Mouse (Mus musculus): ENCODE data around the gene Mapk1ip1.

Mapk1ip1 gene

DNA sequence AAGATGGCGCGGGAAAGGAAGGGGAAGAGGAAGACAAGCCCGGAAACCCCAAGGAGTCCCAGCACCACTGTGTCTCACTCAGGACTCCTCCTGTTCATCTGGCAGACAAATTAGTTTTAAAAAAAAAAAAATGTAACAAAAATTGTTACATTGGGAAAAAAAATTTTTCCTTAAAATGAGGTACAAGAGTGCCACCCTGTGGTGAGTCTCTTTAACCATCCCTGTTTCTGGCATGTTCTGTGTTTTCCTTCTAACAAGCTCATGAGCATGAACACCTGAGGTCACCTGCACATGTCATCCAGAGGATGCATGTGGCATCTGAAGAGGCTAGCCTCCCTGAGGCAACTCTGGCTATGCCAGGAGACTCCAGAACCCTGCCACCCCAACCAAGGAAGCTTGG is 11.0 kb downstream of the Mapk1ip1 start:
- DNase-seq, result no peak

GRCm38 (mm10) chr7:138827812-138828211 is 18.3 kb downstream of the Mapk1ip1 start:
- peak; percentile 67 for DNase-seq

DNA sequence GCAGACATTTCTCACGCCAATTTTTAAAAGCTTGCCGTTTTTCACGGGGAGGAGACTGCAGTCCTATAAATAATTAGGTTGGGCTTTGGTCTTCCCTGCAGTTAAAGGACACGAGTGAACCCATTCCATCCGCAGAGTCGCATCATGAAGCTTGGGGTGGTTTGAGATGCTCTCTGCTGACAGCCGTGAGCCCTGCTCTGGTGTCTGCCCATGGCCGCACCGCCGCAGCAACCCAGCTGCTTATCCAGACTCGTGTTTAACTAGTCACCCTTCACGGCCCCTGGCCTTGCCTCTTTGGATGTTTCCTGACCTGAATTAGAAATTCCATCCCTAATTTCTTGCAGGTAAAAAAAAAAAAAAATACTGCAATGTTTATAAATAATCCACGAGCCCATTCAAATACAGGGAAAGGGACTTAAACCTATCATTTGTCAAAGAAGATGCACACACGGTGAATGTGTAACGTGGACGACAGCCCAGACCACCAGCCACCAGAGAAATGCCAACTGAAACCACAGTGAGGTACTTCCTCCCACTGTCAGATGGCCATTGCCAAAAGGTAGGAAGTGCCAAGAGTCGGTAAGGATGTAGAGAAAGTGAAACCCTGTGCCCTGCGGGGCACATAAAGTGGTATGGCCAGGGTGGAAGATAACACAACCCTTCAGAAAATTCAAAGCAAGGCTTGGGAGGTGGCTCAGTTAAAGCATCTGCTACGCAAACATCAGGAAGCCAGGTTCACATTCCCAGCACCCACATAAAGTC is 20.9 kb downstream of the Mapk1ip1 start:
- DNase-seq, result no peak

DNA sequence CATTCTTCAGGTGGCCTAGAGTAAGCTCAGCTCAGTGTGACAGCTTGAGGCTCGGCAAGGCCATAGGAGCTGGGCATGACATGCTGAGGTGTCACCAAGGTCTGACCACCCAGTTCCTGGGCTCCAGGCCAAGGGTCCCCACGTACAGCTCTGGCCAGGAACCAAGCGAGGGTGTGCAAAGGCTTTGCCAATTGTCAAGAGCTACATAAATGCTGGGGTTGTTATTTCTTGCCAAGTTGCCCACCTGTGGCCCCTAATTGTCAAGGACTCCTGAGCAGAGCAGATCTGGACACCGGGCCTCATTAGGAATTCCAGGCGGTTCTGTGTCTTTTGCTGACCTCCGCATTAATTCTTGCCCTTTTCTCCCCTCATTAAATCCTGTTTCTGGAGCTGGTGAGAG is 21.6 kb downstream of the Mapk1ip1 start:
- no peak for DNase-seq

- DNase-seq, result no peak
Observed at GRCm38 (mm10) chr7:138818314-138818713, 27.8 kb downstream of the Mapk1ip1 start.

GRCm38 (mm10) chr7:138813213-138813875 is 32.7 kb downstream of the Mapk1ip1 start:
- DNase-seq, result no peak

GRCm38 (mm10) chr7:138807146-138807545 is 38.9 kb downstream of the Mapk1ip1 start:
- DNase-seq, result no peak

GRCm38 (mm10) chr7:138803386-138803785 is 42.7 kb downstream of the Mapk1ip1 start:
- DNase-seq, result no peak

- no peak for DNase-seq
Observed at GRCm38 (mm10) chr7:138788109-138788508, 58.0 kb downstream of the Mapk1ip1 start.
